Mouse (Mus musculus) spleen, adult 2 months (tissue): ENCODE data around the gene Mpp3. TPM values are rescaled to one million over a fixed set of nuclear protein-coding genes. Genes with fewer than 3 reads are reported as not detected.

Experiments
- DNase-seq, 2 experiments: peaks; one replicate each; pipeline versions ENCODE4 v3.0.0 to v3.0.0-alpha.2; 2012 to 2021; ENCODE audit warnings: low spot score in 2 of 2, low read depth in 1 of 2
- H3K27ac ChIP-seq: fragments of 200-500 bp; 2 replicates; pipeline ENCODE4 v1.5.1; 2012; ENCODE audit warnings: low read length, inconsistent platforms; ENCODE audit not compliant: insufficient read depth
- H3K27me3 ChIP-seq: fragments of 200-500 bp; 2 replicates; pipeline ENCODE4 v1.6.1; 2012; ENCODE audit warnings: mild to moderate bottlenecking, moderate library complexity, low read length, inconsistent platforms; ENCODE audit not compliant: control insufficient read depth, insufficient read depth
- H3K36me3 ChIP-seq: fragments of 200-500 bp; 2 replicates; pipeline ENCODE4 v1.6.1; 2012; ENCODE audit warnings: mild to moderate bottlenecking, low read length, inconsistent platforms; ENCODE audit not compliant: control insufficient read depth, insufficient read depth
- H3K4me1 ChIP-seq: fragments of 200-500 bp; 2 replicates; pipeline ENCODE4 v1.6.1; 2011; ENCODE audit warnings: inconsistent platforms; ENCODE audit not compliant: control insufficient read depth, insufficient read depth, insufficient read length
- H3K4me3 ChIP-seq: fragments of 200-500 bp; 2 replicates; pipeline ENCODE4 v1.5.1; 2011; ENCODE audit warnings: mild to moderate bottlenecking, inconsistent platforms; ENCODE audit not compliant: insufficient read depth, insufficient read length; ENCODE audit errors: extremely low read depth
- CTCF ChIP-seq: fragments of 200-500 bp; IDR thresholded peaks from 2 replicates; pipeline ENCODE4 v1.5.1; 2011; ENCODE audit warnings: mild to moderate bottlenecking, inconsistent platforms; ENCODE audit not compliant: insufficient read depth, insufficient read length, insufficient replicate concordance; ENCODE audit errors: extremely low read depth
- POLR2A ChIP-seq: fragments of 200-500 bp; IDR thresholded peaks from 2 replicates; pipeline ENCODE4 v1.6.1; 2011; ENCODE audit warnings: low read depth, low read length, inconsistent platforms
- WGBS: fragments of 180-500 bp; shearing (Covaris S2); methylation state at CpG from one replicate; pipeline ENCODE4 v1.1.7; 2018; 5-methylcytosine and 5-hydroxymethylcytosine counted together
- polyA plus RNA-seq: library from polyadenylated mRNA; depleted of rRNA; stranded (reverse); fragments of >200 nt; gene quantifications from 2 replicates; pipeline ENCODE4 v1.2.3, GENCODE M21; 2012; rRNA removed

Gene Mpp3
- polyA plus RNA-seq, 1 experiment = 2.7 TPM

DNA sequence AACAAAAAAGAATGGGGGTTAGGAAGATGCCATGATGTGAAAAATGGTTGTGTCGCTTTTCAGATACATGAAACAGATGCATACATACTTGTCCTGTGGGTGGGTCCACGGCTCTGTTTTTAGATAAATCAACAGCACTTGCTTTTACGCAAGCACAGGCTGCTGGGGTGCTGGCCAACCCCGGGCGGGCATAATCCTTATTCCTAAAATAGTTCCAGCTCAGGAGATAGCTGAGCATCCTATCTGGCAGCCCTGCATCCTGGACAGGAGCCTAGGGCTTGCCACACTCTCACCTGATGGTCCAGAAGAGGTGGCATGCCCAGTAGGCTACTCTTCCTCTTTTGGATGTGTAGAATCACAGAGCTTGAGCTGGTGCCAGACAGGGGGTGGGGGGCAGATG, 78.2 kb downstream of the Mpp3 start:
- no peaks in the 10 kb centered on the region for H3K27me3 ChIP-seq
- H3K27ac ChIP-seq = no peak overlapping the region
- H3K4me3 ChIP-seq = no peak overlapping the region
- H3K36me3 ChIP-seq = no peaks in the 10 kb centered on the region
- TF ChIP-seq POLR2A = no peak
- no peak for TF ChIP-seq CTCF
- 88% methylated on average over 5 of the region's 5 CpGs for WGBS
- peaks cover 8% of the 10 kb centered on the region; the same call in 1 of the 2 replicates for H3K4me1 ChIP-seq
- DNase-seq = no peak

Other genes with a start within 250 kb of the Mpp3 start
- 0.16 and 0.34 TPM in 2 replicates for gene Etv4, start 243.1 kb downstream of the Mpp3 start, polyA plus RNA-seq
- 0.22 and 0.40 TPM in 2 replicates for gene Meox1, start 134.1 kb downstream of the Mpp3 start, polyA plus RNA-seq
- 0.05 and 0.20 TPM in 2 replicates for gene Sost, start 61.4 kb downstream of the Mpp3 start, polyA plus RNA-seq
- not detected in 2 replicates for gene Cfap97d1, start 44.2 kb downstream of the Mpp3 start, polyA plus RNA-seq
- 46.5 and 65.0 TPM in 2 replicates for gene Dusp3, start 41.4 kb downstream of the Mpp3 start, polyA plus RNA-seq
- gene Cd300lg, start 13.0 kb upstream of the Mpp3 start, polyA plus RNA-seq = 12.3 and 12.8 TPM in 2 replicates
- 7.5 TPM in 2 replicates for gene Mpp2, start 60.1 kb upstream of the Mpp3 start, polyA plus RNA-seq
- 0.29 and 0.50 TPM in 2 replicates for gene Ppy, start 72.9 kb upstream of the Mpp3 start, polyA plus RNA-seq
- gene Pyy, start 79.4 kb upstream of the Mpp3 start, polyA plus RNA-seq = 0.72 TPM in 1 of 2 replicates, not detected in the other
- 0.20 and 0.58 TPM in 2 replicates for gene Nags, start 117.1 kb upstream of the Mpp3 start, polyA plus RNA-seq
- 15.2 and 18.5 TPM in 2 replicates for gene Tmem101, start 127.9 kb upstream of the Mpp3 start, polyA plus RNA-seq
- gene Lsm12, start 156.8 kb upstream of the Mpp3 start, polyA plus RNA-seq = 18.0 and 22.7 TPM in 2 replicates
- 63.9 and 72.3 TPM in 2 replicates for gene G6pc3, start 161.2 kb upstream of the Mpp3 start, polyA plus RNA-seq
- gene Hdac5, start 201.7 kb upstream of the Mpp3 start, polyA plus RNA-seq = 71.9 and 97.7 TPM in 2 replicates
- gene BC030867, start 220.4 kb upstream of the Mpp3 start, polyA plus RNA-seq = 1.9 and 4.5 TPM in 2 replicates
- 0.13 and 0.19 TPM in 2 replicates for gene Asb16, start 240.3 kb upstream of the Mpp3 start, polyA plus RNA-seq